15 mouse cellular contexts compared by ENCODE assay signal in genomic region chr19:34718963-34719362, GRCm38 (mm10). TPM values are rescaled to one million over a fixed set of nuclear protein-coding genes. Genes with fewer than 3 reads are reported as not detected.
"Had no signal": no experiment of that assay in that cellular context is flagged by ENCODE, and none has a peak within 500 bp of the region (broad histone marks: within the 10 kb centered on the region; RNA-seq: fewer than 3 reads in every experiment).

No protein-coding gene starts in this region.

- H3K4me2 ChIP-seq: limb, embryonic 12.5 days; liver, embryonic 11.5 days; lung, embryonic 15.5 days; midbrain, embryonic 11.5 days; neural tube, embryonic 13.5 days; stomach, embryonic 15.5 days had no signal

- H3K36me3 ChIP-seq: limb, embryonic 12.5 days; lung, embryonic 15.5 days; neural tube, embryonic 13.5 days; stomach, embryonic 15.5 days had no signal

- H3K4me3 ChIP-seq: layer of hippocampus, adult 2 months; limb, embryonic 12.5 days; lung, embryonic 15.5 days; megakaryocyte, embryonic 14.5 days; neural tube, embryonic 13.5 days; stomach, embryonic 15.5 days had no signal

- H3K9me3 ChIP-seq: limb, embryonic 12.5 days; lung, embryonic 15.5 days; megakaryocyte, embryonic 14.5 days; neural tube, embryonic 13.5 days; stomach, embryonic 15.5 days had no signal

- H3K4me1 ChIP-seq: neural tube, embryonic 13.5 days; stomach, embryonic 15.5 days had no signal

- H3K9ac ChIP-seq: limb, embryonic 12.5 days; lung, embryonic 15.5 days; neural tube, embryonic 13.5 days; stomach, embryonic 15.5 days had no signal

- H3K27ac ChIP-seq: hindbrain, postnatal 0 days; layer of hippocampus, adult 2 months; limb, embryonic 12.5 days; lung, embryonic 15.5 days; macrophage; neural tube, embryonic 13.5 days; stomach, embryonic 15.5 days had no signal

- H3K27me3 ChIP-seq: limb, embryonic 12.5 days; lung, embryonic 15.5 days; megakaryocyte, embryonic 14.5 days; neural tube, embryonic 13.5 days; stomach, embryonic 15.5 days had no signal

- ATAC-seq: hindbrain, postnatal 0 days; midbrain, embryonic 16.5 days had no signal

- DNase-seq: lung, postnatal 14 days; right cerebral cortex, postnatal 14 days; thymus, adult 2 months; thymus, postnatal 36 days had no signal

RNA-seq across cellular contexts. Expression of gene Slc16a12, which starts 28.1 kb away (rescaled TPM):
- polyA plus RNA-seq: macrophage had no signal
